Mouse (Mus musculus) heart, adult 2 months (tissue): ENCODE measurements around the gene Ephb2.

Experiments used
- CTCF ChIP-seq: fragments of 200-600 bp; IDR thresholded peaks from 2 replicates; pipeline ENCODE4 v1.8.1; 2022; ENCODE audit warnings: antibody characterized with exemption, mild to moderate bottlenecking, moderate library complexity
- EP300 ChIP-seq: fragments of 200-500 bp; IDR thresholded peaks from 2 replicates; pipeline ENCODE4 v1.6.1; 2011; ENCODE audit warnings: low read depth, low read length, control low read depth; ENCODE audit not compliant: insufficient read depth
- POLR2A ChIP-seq: fragments of 200-500 bp; IDR thresholded peaks from 2 replicates; pipeline ENCODE4 v1.6.1; 2011; ENCODE audit warnings: mild to moderate bottlenecking, low read depth, low read length, control low read depth; ENCODE audit not compliant: insufficient read depth

GRCm38 (mm10) chr4:136836387-136836931, 671 bp upstream of the Ephb2 start:
- TF ChIP-seq CTCF = no peak
- TF ChIP-seq POLR2A = no peak
- TF ChIP-seq EP300 = no peak
